Mouse (Mus musculus) adrenal gland, adult (tissue): ENCODE measurements around the gene Scarb2.

ENCODE experiments used
- DNase-seq, 2 experiments: peaks; one replicate each; pipeline ENCODE4 v3.0.0; 2022 to 2023; ENCODE audit warnings: low spot score in 1 of 2; ENCODE audit not compliant: inconsistent age in 2 of 2

Scarb2 gene

GRCm38 (mm10) chr5:92495291-92495690 lies 11.3 kb downstream of the Scarb2 start:
- peak in 1 of 2 experiments; percentile 46 for DNase-seq

- peak; percentile 62 to 83 for DNase-seq
Observed at GRCm38 (mm10) chr5:92493423-92493822, 13.2 kb downstream of the Scarb2 start.

GRCm38 (mm10) chr5:92490779-92491178 lies 15.9 kb downstream of the Scarb2 start:
- DNase-seq = peak in 1 of 2 experiments; percentile 28

GRCm38 (mm10) chr5:92490304-92490703 lies 16.3 kb downstream of the Scarb2 start:
- peak in 1 of 2 experiments; percentile 14 for DNase-seq

GRCm38 (mm10) chr5:92489503-92489902 lies 17.1 kb downstream of the Scarb2 start:
- peak in 1 of 2 experiments; percentile 65 for DNase-seq

- DNase-seq = peak; percentile 68 to 87
Observed at GRCm38 (mm10) chr5:92488961-92489360, 17.7 kb downstream of the Scarb2 start.

GRCm38 (mm10) chr5:92488408-92488807 lies 18.2 kb downstream of the Scarb2 start:
- DNase-seq = peak in 1 of 2 experiments; percentile 47

- peak in 1 of 2 experiments; percentile 78 for DNase-seq
Observed at GRCm38 (mm10) chr5:92486758-92487157, 19.9 kb downstream of the Scarb2 start.

- no peak for DNase-seq
Observed at GRCm38 (mm10) chr5:92484880-92485279, 21.8 kb downstream of the Scarb2 start.

GRCm38 (mm10) chr5:92472863-92473262 lies 33.8 kb downstream of the Scarb2 start:
- no peak for DNase-seq

GRCm38 (mm10) chr5:92471531-92471930 lies 35.1 kb downstream of the Scarb2 start:
- no peak for DNase-seq

GRCm38 (mm10) chr5:92469201-92470130 lies 37.2 kb downstream of the Scarb2 start:
- DNase-seq = no peak

- no peak for DNase-seq
Observed at GRCm38 (mm10) chr5:92468234-92468633, 38.4 kb downstream of the Scarb2 start.

- peak in 1 of 2 experiments; percentile 38 for DNase-seq
Observed at GRCm38 (mm10) chr5:92467102-92467766, 39.4 kb downstream of the Scarb2 start.

GRCm38 (mm10) chr5:92465511-92465910 lies 41.1 kb downstream of the Scarb2 start:
- peak in 1 of 2 experiments; percentile 66 for DNase-seq

- peak; percentile 65 to 87 for DNase-seq
Observed at GRCm38 (mm10) chr5:92461321-92461720, 45.3 kb downstream of the Scarb2 start.

GRCm38 (mm10) chr5:92458726-92459125 lies 47.9 kb downstream of the Scarb2 start:
- DNase-seq = no peak

GRCm38 (mm10) chr5:92457410-92457809 lies 49.2 kb downstream of the Scarb2 start:
- DNase-seq = no peak

GRCm38 (mm10) chr5:92452876-92453275 lies 53.8 kb downstream of the Scarb2 start:
- no peak for DNase-seq

- DNase-seq = no peak
Observed at GRCm38 (mm10) chr5:92446736-92447135, 59.9 kb downstream of the Scarb2 start.

GRCm38 (mm10) chr5:92445016-92445415 lies 61.6 kb downstream of the Scarb2 start:
- DNase-seq = peak; percentile 65 to 78

- DNase-seq = no peak
Observed at GRCm38 (mm10) chr5:92442914-92443313, 63.7 kb downstream of the Scarb2 start.
